ENCODE assay signal across 29 mouse cellular contexts in genomic region chr10:91098056-91098455, GRCm38 (mm10).
"Had no signal": no experiment of that assay in that cellular context is flagged by ENCODE, and none has a peak within 500 bp of the region (broad histone marks: within the 10 kb centered on the region; RNA-seq: fewer than 3 reads in every experiment).

No protein-coding gene starts in this region.

- H3K4me3 ChIP-seq: heart, embryonic 12.5 days; heart, embryonic 13.5 days; heart, embryonic 15.5 days; hindbrain, embryonic 10.5 days; hindbrain, embryonic 12.5 days; hindbrain, embryonic 13.5 days; hindbrain, embryonic 15.5 days; intestine, embryonic 15.5 days; kidney, embryonic 15.5 days; layer of hippocampus, adult 2 months; left cerebral cortex, adult 2 months had no signal

- H3K9me3 ChIP-seq: heart, embryonic 12.5 days; heart, embryonic 13.5 days; heart, embryonic 15.5 days; hindbrain, embryonic 10.5 days; hindbrain, embryonic 12.5 days; hindbrain, embryonic 13.5 days; hindbrain, embryonic 15.5 days; intestine, embryonic 15.5 days; kidney, embryonic 15.5 days had no signal

- H3K4me1 ChIP-seq: heart, embryonic 12.5 days; heart, embryonic 13.5 days; heart, embryonic 15.5 days; hindbrain, embryonic 10.5 days; hindbrain, embryonic 12.5 days; hindbrain, embryonic 13.5 days; hindbrain, embryonic 15.5 days; intestine, embryonic 15.5 days; kidney, embryonic 15.5 days had no signal

- H3K27ac ChIP-seq: heart, embryonic 13.5 days; heart, embryonic 15.5 days; hindbrain, embryonic 10.5 days; hindbrain, embryonic 12.5 days; hindbrain, embryonic 13.5 days; hindbrain, embryonic 14.5 days; hindbrain, embryonic 15.5 days; hindbrain, postnatal 0 days; intestine, embryonic 15.5 days; kidney, embryonic 15.5 days; kidney, postnatal 0 days; layer of hippocampus, adult 2 months; left cerebral cortex, adult 2 months had no signal

- H3K27me3 ChIP-seq: heart, embryonic 12.5 days; heart, embryonic 13.5 days; heart, embryonic 15.5 days; hindbrain, embryonic 12.5 days; hindbrain, embryonic 13.5 days; hindbrain, embryonic 15.5 days; intestine, embryonic 15.5 days; kidney, embryonic 15.5 days had no signal

- H3K36me3 ChIP-seq: intestine, embryonic 15.5 days had no signal

- DNase-seq: heart, postnatal 10 days; heart, postnatal 14 days; heart, postnatal 36 days; kidney, adult 11 months; kidney, adult 18-20 months; kidney, adult 2 months; kidney, adult 8-10 months; kidney, adult 9 months; kidney, postnatal 10 days; kidney, postnatal 14 days; kidney, postnatal 25 days; kidney, postnatal 36 days; kidney, postnatal 4 days; layer of hippocampus, adult 9-11 months; layer of hippocampus, postnatal 36 days had no signal
